Comparison of ENCODE assay signal across 9 mouse cellular contexts in genomic region chr1:134381795-134382625, GRCm38 (mm10). TPM values are rescaled to one million over a fixed set of nuclear protein-coding genes. Genes with fewer than 3 reads are reported as not detected.
A peak's percentile ranks its signal among the peaks of the same experiment; 100 is the strongest.
DNase-seq lines count a peak whose midpoint lies in the region; ATAC-seq and TF ChIP-seq lines count a peak whose summit lies in the region.
"Had no signal": no experiment of that assay in that cellular context is flagged by ENCODE, and none has a peak within 500 bp of the region (broad histone marks: within the 10 kb centered on the region; RNA-seq: fewer than 3 reads in every experiment).

No protein-coding gene starts in this region.

- H3K4me1 ChIP-seq in forebrain, embryonic 10.5 days, result peaks cover 14% of the 10 kb centered on the region
- no peaks in the 10 kb centered on the region; the same call in 1 of the 2 replicates for H3K4me1 ChIP-seq in hindbrain, embryonic 16.5 days (ENCODE audit: control insufficient read depth, insufficient read depth, low read depth, low read length)
- H3K4me1 ChIP-seq in lung, postnatal 0 days (ENCODE audit: insufficient read depth, low read depth, low read length), result peaks cover 3% of the 10 kb centered on the region; the same call in 1 of the 2 replicates
- peaks cover 5% of the 10 kb centered on the region; the same call in 1 of the 2 replicates for H3K4me1 ChIP-seq in stomach, embryonic 15.5 days

- TF ChIP-seq CTCF in lung, postnatal 0 days (IDR thresholded peaks at IDR 0.05), result no peak

- intact Hi-C loops in left cerebral cortex, postnatal 4 days (cut with DNase I), result no loop called here

- H3K36me3 ChIP-seq in forebrain, embryonic 10.5 days (replicated peaks), result no peaks in the 10 kb centered on the region
- H3K36me3 ChIP-seq in hindbrain, embryonic 16.5 days (ENCODE audit: control insufficient read depth, insufficient read depth, low read length), result no peaks in the 10 kb centered on the region
- H3K36me3 ChIP-seq in lung, postnatal 0 days (ENCODE audit: insufficient read depth, low read length), result no peaks in the 10 kb centered on the region
- H3K36me3 ChIP-seq in stomach, embryonic 15.5 days, result no peaks in the 10 kb centered on the region

- DNase-seq in left cerebral cortex, adult 18-20 months (ENCODE audit: low spot score in 2 of 2), result peak; percentile 15 to 21
- no peak for DNase-seq in left cerebral cortex, postnatal 4 days
- DNase-seq in forebrain, embryonic 10.5 days (ENCODE audit: extremely low spot score, low spot score), result no peak
- peak; percentile 44 for DNase-seq in lung, postnatal 0 days (ENCODE audit: low spot score)
- no peak for DNase-seq in ovary, postnatal 36 days (ENCODE audit: low spot score)

- 0 out of 2 replicates have a peak overlapping the region, but pooled peaks have one; percentile 9 for H3K9ac ChIP-seq in hindbrain, embryonic 16.5 days (ENCODE audit: low read depth, low read length)
- H3K9ac ChIP-seq in lung, postnatal 0 days (replicated peaks; ENCODE audit: low read depth), result 0 out of 2 replicates have a peak overlapping the region, but pooled peaks have one; percentile 16
- no peak overlapping the region for H3K9ac ChIP-seq in stomach, embryonic 15.5 days

- no peak overlapping the region for H3K27ac ChIP-seq in forebrain, embryonic 10.5 days
- H3K27ac ChIP-seq in hindbrain, embryonic 16.5 days (ENCODE audit: low read depth, low read length), result no peak overlapping the region
- no peak overlapping the region for H3K27ac ChIP-seq in lung, postnatal 0 days (ENCODE audit: low read length)
- no peak overlapping the region for H3K27ac ChIP-seq in stomach, embryonic 15.5 days

- no peaks in the 10 kb centered on the region; the same call in 1 of the 2 replicates for H3K9me3 ChIP-seq in forebrain, embryonic 10.5 days
- H3K9me3 ChIP-seq in hindbrain, embryonic 16.5 days (ENCODE audit: control insufficient read depth, low read length), result no peaks in the 10 kb centered on the region
- no peaks in the 10 kb centered on the region for H3K9me3 ChIP-seq in lung, postnatal 0 days (ENCODE audit: low read length)
- no peaks in the 10 kb centered on the region for H3K9me3 ChIP-seq in stomach, embryonic 15.5 days

- no peaks in the 10 kb centered on the region; the same call in 1 of the 2 replicates for H3K27me3 ChIP-seq in forebrain, embryonic 10.5 days (ENCODE audit: poor library complexity, severe bottlenecking)
- H3K27me3 ChIP-seq in hindbrain, embryonic 16.5 days (replicated peaks; ENCODE audit: control insufficient read depth, insufficient read depth, low read length), result no peaks in the 10 kb centered on the region
- H3K27me3 ChIP-seq in lung, postnatal 0 days (replicated peaks; ENCODE audit: insufficient read depth, low read length), result no peaks in the 10 kb centered on the region
- no peaks in the 10 kb centered on the region for H3K27me3 ChIP-seq in stomach, embryonic 15.5 days (replicated peaks)

- H3K4me2 ChIP-seq in hindbrain, embryonic 16.5 days (ENCODE audit: low read length), result peak overlapping the region; percentile 54
- peak overlapping the region; percentile 60 for H3K4me2 ChIP-seq in lung, postnatal 0 days (replicated peaks; ENCODE audit: low read depth, low read length)
- peak overlapping the region; percentile 51 for H3K4me2 ChIP-seq in stomach, embryonic 15.5 days

- H3K4me3 ChIP-seq in forebrain, embryonic 10.5 days, result peak overlapping the region; percentile 43
- H3K4me3 ChIP-seq in hindbrain, embryonic 16.5 days (ENCODE audit: low read length), result peak overlapping the region; percentile 29
- H3K4me3 ChIP-seq in lung, postnatal 0 days (ENCODE audit: low read depth, low read length), result peak overlapping the region; percentile 14
- peak overlapping the region; percentile 30 for H3K4me3 ChIP-seq in stomach, embryonic 15.5 days (replicated peaks)

- no peak for TF ChIP-seq EP300 in lung, postnatal 0 days (IDR thresholded peaks at IDR 0.05)

- WGBS in forebrain, embryonic 10.5 days, result 17% methylated on average over 19 of the region's 19 CpGs
- 16% methylated on average over 19 of the region's 19 CpGs for WGBS in hindbrain, embryonic 16.5 days
- WGBS in lung, postnatal 0 days, result 1% methylated on average over 19 of the region's 19 CpGs
- 4% methylated on average over 19 of the region's 19 CpGs for WGBS in stomach, embryonic 15.5 days

- ATAC-seq in hindbrain, embryonic 16.5 days, result no peak
- ATAC-seq in lung, postnatal 0 days, result no peak
- ATAC-seq in stomach, embryonic 15.5 days (ENCODE audit: insufficient read depth, low FRiP score, low read depth), result no peak
- ATAC-seq in inflammation-experienced regulatory T-cells, adult 6 months, result no peak

RNA-seq across cellular contexts. Expression of gene 4933406M09Rik, which starts 3.7 kb away (rescaled TPM):
- not detected for total RNA-seq in left cerebral cortex, adult 18-20 months (2021)
- total RNA-seq in left cerebral cortex, postnatal 4 days (2021), result not detected
- polyA plus RNA-seq in forebrain, embryonic 10.5 days (2016; fragmentation: Nextera tagmentation; extraction: Ambion mirVana), result not detected in 2 replicates
- polyA plus RNA-seq in hindbrain, embryonic 16.5 days (2015; fragmentation: Nextera tagmentation; extraction: Ambion mirVana), result 0.09 TPM in 1 of 2 replicates, not detected in the other
- polyA plus RNA-seq in lung, postnatal 0 days (2015; fragmentation: Nextera tagmentation; extraction: Ambion mirVana), result 0.06 TPM in 1 of 2 replicates, not detected in the other
- polyA plus RNA-seq in stomach, embryonic 15.5 days (2015; fragmentation: Nextera tagmentation; extraction: Ambion mirVana), result not detected in 2 replicates
- polyA plus RNA-seq in inflammation-experienced regulatory T-cells, adult 6 months (2017; shearing (Covaris generic)), result not detected
- polyA plus RNA-seq: large intestine, adult 2 months had no signal

RNA-seq across cellular contexts. Expression of gene Tmem183a, which starts 20.2 kb away (rescaled TPM):
- total RNA-seq in left cerebral cortex, adult 18-20 months (2021), result 10 to 100 TPM; 65.6 to 69.1 TPM
- total RNA-seq in left cerebral cortex, postnatal 4 days (2021), result 100 to 1,000 TPM; 110 to 122 TPM
- 134 and 136 TPM in 2 replicates for polyA plus RNA-seq in forebrain, embryonic 10.5 days (2016; fragmentation: Nextera tagmentation; extraction: Ambion mirVana)
- 132 TPM in 2 replicates for polyA plus RNA-seq in hindbrain, embryonic 16.5 days (2015; fragmentation: Nextera tagmentation; extraction: Ambion mirVana)
- polyA plus RNA-seq in lung, postnatal 0 days (2015; fragmentation: Nextera tagmentation; extraction: Ambion mirVana), result 42.9 and 44.8 TPM in 2 replicates
- 85.8 and 90.6 TPM in 2 replicates for polyA plus RNA-seq in stomach, embryonic 15.5 days (2015; fragmentation: Nextera tagmentation; extraction: Ambion mirVana)
- 10 to 100 TPM; 25.8 to 26.9 (median 26.6) TPM for polyA plus RNA-seq in inflammation-experienced regulatory T-cells, adult 6 months (2017; shearing (Covaris generic))

RNA-seq across cellular contexts. Expression of gene Cyb5r1, which starts 23.3 kb away (rescaled TPM):
- total RNA-seq in left cerebral cortex, adult 18-20 months (2021), result 10 to 100 TPM; 22.4 to 30.3 TPM
- total RNA-seq in left cerebral cortex, postnatal 4 days (2021), result 10 to 100 TPM; 13.1 to 18.5 TPM
- 30.0 and 31.6 TPM in 2 replicates for polyA plus RNA-seq in forebrain, embryonic 10.5 days (2016; fragmentation: Nextera tagmentation; extraction: Ambion mirVana)
- 15.2 and 15.8 TPM in 2 replicates for polyA plus RNA-seq in hindbrain, embryonic 16.5 days (2015; fragmentation: Nextera tagmentation; extraction: Ambion mirVana)
- polyA plus RNA-seq in lung, postnatal 0 days (2015; fragmentation: Nextera tagmentation; extraction: Ambion mirVana), result 15.3 and 22.2 TPM in 2 replicates
- polyA plus RNA-seq in stomach, embryonic 15.5 days (2015; fragmentation: Nextera tagmentation; extraction: Ambion mirVana), result 38.5 and 40.1 TPM in 2 replicates
- polyA plus RNA-seq in inflammation-experienced regulatory T-cells, adult 6 months (2017; shearing (Covaris generic)), result 10 to 100 TPM; 15.3 to 29.6 (median 23.0) TPM

RNA-seq across cellular contexts. Expression of gene Adipor1, which starts 33.2 kb away (rescaled TPM):
- total RNA-seq in left cerebral cortex, adult 18-20 months (2021), result 10 to 100 TPM; 59.3 to 61.4 TPM
- 10 to 100 TPM; 55.4 to 57.5 TPM for total RNA-seq in left cerebral cortex, postnatal 4 days (2021)
- polyA plus RNA-seq in forebrain, embryonic 10.5 days (2016; fragmentation: Nextera tagmentation; extraction: Ambion mirVana), result 70.5 and 71.1 TPM in 2 replicates
- polyA plus RNA-seq in hindbrain, embryonic 16.5 days (2015; fragmentation: Nextera tagmentation; extraction: Ambion mirVana), result 87.0 and 89.4 TPM in 2 replicates
- polyA plus RNA-seq in lung, postnatal 0 days (2015; fragmentation: Nextera tagmentation; extraction: Ambion mirVana), result 123 and 126 TPM in 2 replicates
- polyA plus RNA-seq in stomach, embryonic 15.5 days (2015; fragmentation: Nextera tagmentation; extraction: Ambion mirVana), result 82.5 and 93.6 TPM in 2 replicates
- polyA plus RNA-seq in inflammation-experienced regulatory T-cells, adult 6 months (2017; shearing (Covaris generic)), result 10 to 100 TPM; 25.7 to 45.5 (median 33.0) TPM

RNA-seq across cellular contexts. Expression of gene Ppfia4, which starts 49.3 kb away (rescaled TPM):
- 10 to 100 TPM; 44.2 to 45.4 TPM for total RNA-seq in left cerebral cortex, adult 18-20 months (2021)
- 10 to 100 TPM; 62.6 to 72.1 TPM for total RNA-seq in left cerebral cortex, postnatal 4 days (2021)
- polyA plus RNA-seq in forebrain, embryonic 10.5 days (2016; fragmentation: Nextera tagmentation; extraction: Ambion mirVana), result 1.6 and 2.1 TPM in 2 replicates
- 32.0 and 34.0 TPM in 2 replicates for polyA plus RNA-seq in hindbrain, embryonic 16.5 days (2015; fragmentation: Nextera tagmentation; extraction: Ambion mirVana)
- 4.5 TPM in 2 replicates for polyA plus RNA-seq in lung, postnatal 0 days (2015; fragmentation: Nextera tagmentation; extraction: Ambion mirVana)
- 5.8 and 6.1 TPM in 2 replicates for polyA plus RNA-seq in stomach, embryonic 15.5 days (2015; fragmentation: Nextera tagmentation; extraction: Ambion mirVana)
- polyA plus RNA-seq in inflammation-experienced regulatory T-cells, adult 6 months (2017; shearing (Covaris generic)), result 1 to 10 TPM in 1 of 3 experiments, under 1 TPM in 1, not detected in 1; 0.24 to 1.4 TPM

Comparison
In these comparisons a context has a peak if more than half of its experiments do, and no peak if none do; other contexts are left out.
1. DNase-seq: peak in left cerebral cortex, adult 18-20 months (2 of 2) and lung, postnatal 0 days (single experiment); none in left cerebral cortex, postnatal 4 days (single experiment), forebrain, embryonic 10.5 days (single experiment) and ovary, postnatal 36 days (single experiment).
2. Peak in every context shown above with its lines, with median percentiles within 50 percentile points of each other: H3K4me3 ChIP-seq and H3K4me2 ChIP-seq.